Mouse (Mus musculus): Measurements from ENCODE around the gene Pdia5. TPM values are rescaled to one million over a fixed set of nuclear protein-coding genes. Genes with fewer than 3 reads are reported as not detected.

Gene Pdia5
- total RNA-seq, 1 experiment from 2014 or later = 6.9 TPM

DNA sequence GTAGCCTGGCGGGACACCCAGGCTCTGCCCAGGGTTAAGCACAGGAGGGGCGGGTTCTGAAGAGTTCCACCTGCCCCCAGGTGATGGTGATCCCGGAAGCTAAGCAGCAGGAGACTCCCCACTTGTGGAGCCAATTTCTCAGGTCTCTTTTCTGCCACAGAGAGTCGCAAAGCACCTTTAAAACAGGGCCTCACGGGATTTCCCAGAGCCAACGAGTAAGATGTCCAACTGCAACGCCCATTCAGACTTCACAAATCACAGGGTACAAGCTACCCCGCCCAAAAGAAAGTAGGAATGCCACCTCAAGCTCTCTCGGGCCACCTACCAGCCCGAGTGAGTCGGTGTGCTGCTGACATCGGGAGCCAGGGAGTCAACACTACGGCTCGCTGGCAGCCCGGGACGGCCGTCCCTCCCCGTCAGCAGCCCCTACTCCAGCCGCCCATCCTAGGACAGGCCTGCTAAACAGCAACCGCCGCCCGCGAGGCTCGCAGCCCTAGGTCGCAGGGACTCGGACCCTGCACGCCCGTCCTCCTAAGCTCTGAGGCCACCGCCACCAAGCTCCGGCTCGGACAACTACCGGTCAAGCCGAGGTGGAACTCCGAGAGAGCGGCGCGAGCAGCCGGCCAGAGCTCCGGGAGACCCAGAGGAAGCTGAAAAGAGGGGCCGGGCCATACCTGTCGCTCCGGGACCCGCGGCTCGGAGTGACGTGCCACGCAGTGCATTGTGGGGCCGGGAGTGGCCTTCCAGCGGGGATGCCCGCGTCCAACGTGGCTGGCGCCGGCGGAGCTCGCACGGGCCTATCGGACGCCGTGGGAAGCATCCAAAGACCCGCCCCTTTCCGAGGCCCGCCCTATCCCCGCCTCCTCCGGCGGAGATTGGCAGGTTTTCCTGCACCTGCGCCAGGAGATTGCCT is 127.3 kb downstream of the Pdia5 start, which contains the start of gene Sec22a:
Gene Sec22a (minus strand): TSS at position 769 of the 913 bp plus-strand sequence.
- ATAC-seq (replicated peaks; ENCODE audit: low read depth, poor library complexity, severe bottlenecking) = peak; percentile 98

DNA sequence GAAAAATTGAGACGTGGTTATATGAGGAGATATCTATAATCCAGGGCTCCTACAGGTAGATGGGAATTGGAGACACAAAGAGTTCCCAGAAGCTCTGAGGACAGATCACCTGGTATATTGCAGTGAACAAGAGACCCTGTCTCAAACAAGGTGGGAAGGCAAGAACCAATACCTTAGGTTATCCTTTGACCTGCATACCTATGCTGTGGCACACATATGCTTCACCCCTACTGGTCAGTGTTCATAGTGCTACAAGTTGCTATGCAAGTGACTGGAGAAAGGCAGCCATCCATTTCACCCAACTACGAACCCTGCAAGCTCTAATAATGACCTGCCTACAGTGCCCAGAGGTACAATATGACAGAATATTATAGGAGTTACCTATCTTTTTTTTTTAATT is 128.5 kb downstream of the Pdia5 start:
- ATAC-seq (replicated peaks; ENCODE audit: low read depth, poor library complexity, severe bottlenecking) = no peak

DNA sequence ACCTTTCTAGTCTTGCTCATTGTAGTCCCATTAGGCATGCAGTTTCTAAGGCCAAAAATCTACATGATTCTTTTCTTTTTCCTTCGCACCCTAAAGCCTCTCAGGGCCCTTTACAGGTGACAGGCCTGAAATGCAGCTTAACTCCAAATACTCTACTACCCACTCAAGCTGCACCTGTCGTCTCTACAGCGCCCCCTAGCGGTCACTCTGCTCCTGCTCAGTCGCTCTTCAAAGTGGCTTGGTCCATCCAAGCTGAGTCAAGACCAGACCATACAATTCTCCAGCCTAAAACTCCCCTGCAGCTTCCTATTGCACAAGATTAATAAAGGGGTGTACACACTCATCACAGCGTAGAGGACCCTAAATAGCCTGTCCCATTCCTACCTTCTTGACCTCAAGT is 130.1 kb downstream of the Pdia5 start:
- ATAC-seq (replicated peaks; ENCODE audit: low read depth, poor library complexity, severe bottlenecking) = 0 out of 2 replicates have a peak, but pooled peaks have one; percentile 26

DNA sequence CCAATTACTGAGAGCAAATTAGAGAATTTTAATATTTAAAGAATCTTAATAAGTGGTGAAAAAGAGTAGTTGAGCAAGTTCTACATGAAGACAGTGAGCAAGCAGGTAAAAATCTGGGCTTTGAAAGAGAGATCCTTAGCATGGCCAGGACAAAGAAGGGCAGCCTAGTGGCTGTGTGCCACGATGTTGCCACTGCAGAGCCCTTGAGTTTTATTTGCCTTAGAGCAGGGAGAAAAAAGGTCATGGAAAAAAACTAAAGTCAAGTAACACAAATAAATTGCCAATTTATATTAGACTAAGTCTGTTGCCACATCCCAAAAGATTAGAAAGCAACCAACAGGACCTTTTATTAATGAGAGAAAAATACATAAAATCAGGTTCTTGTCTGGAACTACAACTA is 133.2 kb downstream of the Pdia5 start:
- no peak for ATAC-seq (replicated peaks; ENCODE audit: low read depth, poor library complexity, severe bottlenecking)

Other genes with a start within 250 kb of the Pdia5 start
- gene Sec22a, start 127.0 kb downstream of the Pdia5 start, total RNA-seq (2017) = 6.5 and 8.4 TPM in 2 replicates
- not detected in 2 replicates for gene Sema5b, start 50.3 kb upstream of the Pdia5 start, total RNA-seq (2017)

Measured in common myeloid progenitor, adult 5-6 weeks (primary cell).